25 mouse cellular contexts compared by ENCODE assay signal in the genomic region with DNA sequence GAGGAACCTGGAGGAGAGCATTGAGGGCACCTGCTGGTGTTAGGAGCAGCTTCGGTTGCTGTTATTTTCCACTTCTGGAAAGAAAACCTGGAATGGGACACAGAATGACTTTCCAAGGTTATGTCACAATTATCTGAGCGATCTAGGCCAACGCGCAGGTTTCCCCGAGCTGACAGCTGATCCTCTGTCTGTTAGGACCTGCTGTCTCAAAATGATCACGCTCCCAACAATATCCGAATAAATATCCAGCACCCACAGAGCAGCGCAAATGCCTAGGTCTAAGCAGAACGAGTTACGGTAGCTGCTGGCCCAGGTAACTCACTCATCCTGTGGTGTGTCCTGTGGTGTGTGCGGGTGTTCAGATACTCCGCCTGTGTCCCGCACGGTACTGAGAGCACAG.
DNase-seq lines count a peak whose midpoint lies in the region; ATAC-seq and TF ChIP-seq lines count a peak whose summit lies in the region.
"Had no signal": no experiment of that assay in that cellular context is flagged by ENCODE, and none has a peak within 500 bp of the region (broad histone marks: within the 10 kb centered on the region; RNA-seq: fewer than 3 reads in every experiment).

No protein-coding gene starts in this region.

- H3K9ac ChIP-seq in midbrain, embryonic 11.5 days (ENCODE audit: low read length), result no peak overlapping the region
- H3K9ac ChIP-seq: embryonic facial prominence, embryonic 13.5 days; forebrain, embryonic 12.5 days; forebrain, embryonic 15.5 days; heart, embryonic 12.5 days; heart, embryonic 15.5 days; hindbrain, embryonic 13.5 days; intestine, embryonic 15.5 days had no signal

- no peak overlapping the region for H3K4me3 ChIP-seq in cerebellum, adult 2 months (replicated peaks; ENCODE audit: insufficient read depth, low read depth, low read length)
- no peak overlapping the region for H3K4me3 ChIP-seq in midbrain, embryonic 11.5 days (ENCODE audit: low read depth, low read length)
- no peak overlapping the region for H3K4me3 ChIP-seq in midbrain, embryonic 10.5 days
- H3K4me3 ChIP-seq: embryonic facial prominence, embryonic 10.5 days; embryonic facial prominence, embryonic 13.5 days; erythroblast, embryonic 14.5 days; forebrain, embryonic 12.5 days; forebrain, embryonic 15.5 days; heart, embryonic 12.5 days; heart, embryonic 15.5 days; hindbrain, embryonic 10.5 days; hindbrain, embryonic 13.5 days; intestine, embryonic 15.5 days had no signal

- TF ChIP-seq CTCF in cerebellum, adult 2 months (IDR thresholded peaks at IDR 0.05; ENCODE audit: borderline replicate concordance, insufficient read depth, low read depth, low read length), result no peak

- DNase-seq in cerebellum, adult 2 months, result peak; percentile 52 to 68
- DNase-seq in cerebellum, postnatal 10 days, result no peak
- peak; percentile 45 to 48 for DNase-seq in cerebellum, postnatal 25 days
- DNase-seq in cerebellum, adult 11 months, result no peak
- peak; percentile 69 for DNase-seq in midbrain, embryonic 11.5 days (ENCODE audit: low spot score, missing footprints)
- DNase-seq in midbrain, embryonic 10.5 days (ENCODE audit: low spot score), result no peak
- DNase-seq: adrenal gland, adult 2 months; adrenal gland, postnatal 14 days; embryo, embryonic 11 days; gastrocnemius, postnatal 25 days; heart, adult 18-20 months; heart, postnatal 10 days; heart, postnatal 36 days; kidney, adult 18-20 months had no signal

- H3K36me3 ChIP-seq in midbrain, embryonic 11.5 days (ENCODE audit: control insufficient read depth, insufficient read depth, low read length), result no peaks in the 10 kb centered on the region
- 0 out of 2 replicates have a peak, but pooled peaks cover 2% of the 10 kb centered on the region for H3K36me3 ChIP-seq in midbrain, embryonic 10.5 days
- H3K36me3 ChIP-seq: embryonic facial prominence, embryonic 13.5 days; forebrain, embryonic 12.5 days; forebrain, embryonic 15.5 days; heart, embryonic 12.5 days; heart, embryonic 15.5 days; hindbrain, embryonic 10.5 days; intestine, embryonic 15.5 days had no signal

- H3K4me1 ChIP-seq in cerebellum, adult 2 months (ENCODE audit: control insufficient read depth, insufficient read depth, low read length), result peaks cover 2% of the 10 kb centered on the region; the same call in 1 of the 2 replicates
- no peaks in the 10 kb centered on the region for H3K4me1 ChIP-seq in midbrain, embryonic 11.5 days (ENCODE audit: control insufficient read depth, insufficient read depth, low read length)
- H3K4me1 ChIP-seq in midbrain, embryonic 10.5 days, result no peaks in the 10 kb centered on the region
- H3K4me1 ChIP-seq: forebrain, embryonic 12.5 days; forebrain, embryonic 15.5 days; heart, embryonic 12.5 days; heart, embryonic 15.5 days; hindbrain, embryonic 13.5 days; intestine, embryonic 15.5 days had no signal

- ATAC-seq in midbrain, embryonic 11.5 days (ENCODE audit: low FRiP score), result no peak
- ATAC-seq: CD4-positive, CD25-positive, alpha-beta regulatory T cell, adult 4 months; intestine, embryonic 15.5 days had no signal

- no peaks in the 10 kb centered on the region for H3K9me3 ChIP-seq in midbrain, embryonic 11.5 days (ENCODE audit: control insufficient read depth, low read length)
- no peaks in the 10 kb centered on the region; the same call in 1 of the 2 replicates for H3K9me3 ChIP-seq in midbrain, embryonic 10.5 days (replicated peaks)
- H3K9me3 ChIP-seq: forebrain, embryonic 12.5 days; forebrain, embryonic 15.5 days; heart, embryonic 15.5 days; hindbrain, embryonic 13.5 days; intestine, embryonic 15.5 days had no signal

- H3K4me2 ChIP-seq in midbrain, embryonic 11.5 days, result no peak overlapping the region
- H3K4me2 ChIP-seq: embryonic facial prominence, embryonic 13.5 days; forebrain, embryonic 12.5 days; forebrain, embryonic 15.5 days; heart, embryonic 12.5 days; heart, embryonic 15.5 days; hindbrain, embryonic 13.5 days; intestine, embryonic 15.5 days had no signal

- no peak for TF ChIP-seq POLR2A in cerebellum, adult 2 months (IDR thresholded peaks at IDR 0.05; ENCODE audit: borderline replicate concordance, insufficient read depth, low read length)

- H3K27ac ChIP-seq in cerebellum, adult 2 months (ENCODE audit: insufficient read depth, low read length), result no peak overlapping the region
- no peak overlapping the region for H3K27ac ChIP-seq in midbrain, embryonic 11.5 days (ENCODE audit: low read depth, low read length)
- no peak overlapping the region for H3K27ac ChIP-seq in midbrain, embryonic 10.5 days (replicated peaks)
- H3K27ac ChIP-seq: embryonic facial prominence, embryonic 10.5 days; embryonic facial prominence, embryonic 13.5 days; forebrain, embryonic 12.5 days; forebrain, embryonic 15.5 days; heart, embryonic 15.5 days; hindbrain, embryonic 10.5 days; hindbrain, embryonic 13.5 days; intestine, embryonic 15.5 days had no signal

- no peaks in the 10 kb centered on the region for H3K27me3 ChIP-seq in cerebellum, adult 2 months (ENCODE audit: control insufficient read depth, insufficient read depth, low read length)
- H3K27me3 ChIP-seq in midbrain, embryonic 11.5 days (ENCODE audit: control insufficient read depth, insufficient read depth, low read length), result no peaks in the 10 kb centered on the region
- no peaks in the 10 kb centered on the region for H3K27me3 ChIP-seq in midbrain, embryonic 10.5 days (ENCODE audit: low read depth, poor library complexity, severe bottlenecking)
- H3K27me3 ChIP-seq: embryonic facial prominence, embryonic 13.5 days; forebrain, embryonic 12.5 days; forebrain, embryonic 15.5 days; heart, embryonic 12.5 days; heart, embryonic 15.5 days; hindbrain, embryonic 13.5 days; intestine, embryonic 15.5 days had no signal

- 45% methylated on average over 14 of the region's 14 CpGs for WGBS in cerebellum, adult 2 months
- 96% methylated on average over 14 of the region's 14 CpGs for WGBS in midbrain, embryonic 11.5 days
- WGBS in midbrain, embryonic 10.5 days, result 96% methylated on average over 14 of the region's 14 CpGs

Comparison
In these comparisons a context has a peak if more than half of its experiments do, and no peak if none do; other contexts are left out.
1. DNase-seq: peak in cerebellum, adult 2 months (2 of 2), cerebellum, postnatal 25 days (2 of 2) and midbrain, embryonic 11.5 days (single experiment); none in cerebellum, postnatal 10 days (0 of 2), cerebellum, adult 11 months (single experiment) and midbrain, embryonic 10.5 days (single experiment).